Comparison of ENCODE assay signal across 8 mouse cellular contexts in genomic region chr4:140076852-140077563, GRCm38 (mm10).
DNase-seq lines count a peak whose midpoint lies in the region; ATAC-seq and TF ChIP-seq lines count a peak whose summit lies in the region.

No protein-coding gene starts in this region.

- peaks cover 32% of the 10 kb centered on the region for H3K4me1 ChIP-seq in neural tube, embryonic 13.5 days (replicated peaks)
- H3K4me1 ChIP-seq in lung, postnatal 0 days (ENCODE audit: insufficient read depth, low read depth, low read length) = no peaks in the 10 kb centered on the region; the same call in 1 of the 2 replicates

- H3K9ac ChIP-seq in neural tube, embryonic 13.5 days = no peak overlapping the region
- no peak overlapping the region for H3K9ac ChIP-seq in lung, postnatal 0 days (replicated peaks; ENCODE audit: low read depth)

- no peak for TF ChIP-seq CTCF in lung, postnatal 0 days (IDR thresholded peaks at IDR 0.05)

- no peaks in the 10 kb centered on the region for H3K36me3 ChIP-seq in neural tube, embryonic 13.5 days
- H3K36me3 ChIP-seq in lung, postnatal 0 days (ENCODE audit: insufficient read depth, low read length) = no peaks in the 10 kb centered on the region

- intact Hi-C loops in gastrocnemius, postnatal 14 days (cut with DNase I; ENCODE audit: low total_unique reads) = no loop called here

- no peak for TF ChIP-seq EP300 in lung, postnatal 0 days (IDR thresholded peaks at IDR 0.05)

- H3K9me3 ChIP-seq in neural tube, embryonic 13.5 days = no peaks in the 10 kb centered on the region
- no peaks in the 10 kb centered on the region for H3K9me3 ChIP-seq in lung, postnatal 0 days (ENCODE audit: low read length)

- H3K4me2 ChIP-seq in neural tube, embryonic 13.5 days = no peak overlapping the region
- H3K4me2 ChIP-seq in lung, postnatal 0 days (replicated peaks; ENCODE audit: low read depth, low read length) = no peak overlapping the region

- peak; percentile 61 for DNase-seq in cerebellum, adult 11 months
- no peak for DNase-seq in neural tube, embryonic 10.5 days (ENCODE audit: extremely low spot score, low spot score)
- peak; percentile 26 for DNase-seq in lung, postnatal 0 days (ENCODE audit: low spot score)
- DNase-seq in right cerebral cortex, postnatal 4 days = peak; percentile 57
- DNase-seq in embryo, embryonic 10 days (ENCODE audit: low spot score) = no peak
- no peak for DNase-seq in gastrocnemius, postnatal 14 days

- 44% methylated on average over 12 of the region's 12 CpGs for WGBS in neural tube, embryonic 13.5 days
- 35% methylated on average over 12 of the region's 12 CpGs for WGBS in lung, postnatal 0 days

- H3K27me3 ChIP-seq in neural tube, embryonic 13.5 days = peaks cover 6% of the 10 kb centered on the region; the same call in 1 of the 2 replicates
- H3K27me3 ChIP-seq in lung, postnatal 0 days (replicated peaks; ENCODE audit: insufficient read depth, low read length) = no peaks in the 10 kb centered on the region

- no peak overlapping the region for H3K4me3 ChIP-seq in neural tube, embryonic 13.5 days
- H3K4me3 ChIP-seq in lung, postnatal 0 days (ENCODE audit: low read depth, low read length) = no peak overlapping the region

- ATAC-seq in cerebellum, adult (ENCODE audit: insufficient number of reproducible peaks, low FRiP score, low TSS enrichment) = no peak
- no peak; the same call in 1 of the 2 replicates for ATAC-seq in neural tube, embryonic 13.5 days (ENCODE audit: low read depth)
- ATAC-seq in lung, postnatal 0 days = peak; percentile 48; the same call in 1 of the 2 replicates

- peak overlapping the region; percentile 46; the same call in 1 of the 2 replicates for H3K27ac ChIP-seq in neural tube, embryonic 13.5 days (replicated peaks)
- H3K27ac ChIP-seq in lung, postnatal 0 days (ENCODE audit: low read length) = no peak overlapping the region

Comparison
In these comparisons a context has a peak if more than half of its experiments do, and no peak if none do; other contexts are left out.
1. DNase-seq: peak in cerebellum, adult 11 months (single experiment), lung, postnatal 0 days (single experiment) and right cerebral cortex, postnatal 4 days (single experiment); none in neural tube, embryonic 10.5 days (single experiment), embryo, embryonic 10 days (single experiment) and gastrocnemius, postnatal 14 days (single experiment).